Mouse (Mus musculus) layer of hippocampus, adult 9-10 months (tissue): ENCODE measurements at regions not wholly inside any gene's neighbourhood (a gene's known extent, or its start where the extent isn't known, plus 50 kb on each side); places are given as distances from the start of the nearest gene placed in this dataset.
"Not testable (repeated sequence)": the region's sequence is repeated elsewhere in the genome, so short reads cannot be mapped to it uniquely, and the experiment has no call there.

Source experiments
- DNase-seq: peaks from one replicate; pipeline ENCODE4 v3.0.0; 2022; ENCODE audit warnings: low spot score

- DNase-seq, result no peak
Observed at GRCm38 (mm10) chr12:90664436-90664835, 73.8 kb downstream of the Dio2 start.

GRCm38 (mm10) chr12:90645452-90645851 is 92.8 kb downstream of the Dio2 start:
- no peak for DNase-seq

DNA sequence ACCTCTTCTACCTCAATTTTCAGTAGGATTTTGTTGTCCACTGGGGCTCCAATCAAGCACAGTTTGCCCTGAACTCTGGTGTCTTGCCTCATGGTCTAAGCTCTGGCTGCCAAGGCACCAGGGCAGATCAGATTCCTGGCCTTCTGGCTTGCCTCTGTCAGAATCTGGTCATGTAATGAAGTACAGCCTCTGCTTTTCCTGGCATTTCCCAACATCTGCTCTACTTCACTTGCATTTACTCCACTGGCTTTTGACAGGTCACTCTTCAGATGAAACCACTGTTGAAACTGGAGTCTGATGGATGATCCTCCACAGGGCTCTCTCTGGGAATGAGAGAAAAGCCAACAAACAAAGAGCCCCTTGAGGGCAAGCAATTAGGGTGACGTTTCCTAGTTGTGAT is 94.3 kb downstream of the Dio2 start:
- DNase-seq, result no peak

GRCm38 (mm10) chr12:90624856-90625255 is 113.4 kb downstream of the Dio2 start:
- no peak for DNase-seq

DNA sequence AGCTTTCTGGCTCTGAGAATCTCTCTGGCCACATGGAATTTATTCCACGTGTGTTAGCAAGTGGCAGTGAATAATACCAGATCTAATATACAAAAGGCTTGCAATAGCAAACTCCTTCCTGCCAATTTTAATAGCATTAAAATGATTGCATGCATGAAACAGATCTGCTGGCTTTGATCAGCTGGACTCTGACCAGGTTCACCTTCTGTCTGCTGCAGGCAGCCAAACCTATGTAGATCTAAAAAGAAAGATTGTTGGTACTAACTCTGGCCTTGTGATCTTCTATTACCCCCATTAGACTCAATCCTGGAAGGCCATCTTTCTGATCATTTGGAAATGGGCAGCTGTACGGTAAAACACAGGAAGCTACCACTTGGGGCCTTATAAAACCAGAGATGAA is 114.8 kb downstream of the Dio2 start:
- DNase-seq, result no peak

GRCm38 (mm10) chr12:90608810-90609209 is 129.4 kb downstream of the Dio2 start:
- DNase-seq, result no peak

DNA sequence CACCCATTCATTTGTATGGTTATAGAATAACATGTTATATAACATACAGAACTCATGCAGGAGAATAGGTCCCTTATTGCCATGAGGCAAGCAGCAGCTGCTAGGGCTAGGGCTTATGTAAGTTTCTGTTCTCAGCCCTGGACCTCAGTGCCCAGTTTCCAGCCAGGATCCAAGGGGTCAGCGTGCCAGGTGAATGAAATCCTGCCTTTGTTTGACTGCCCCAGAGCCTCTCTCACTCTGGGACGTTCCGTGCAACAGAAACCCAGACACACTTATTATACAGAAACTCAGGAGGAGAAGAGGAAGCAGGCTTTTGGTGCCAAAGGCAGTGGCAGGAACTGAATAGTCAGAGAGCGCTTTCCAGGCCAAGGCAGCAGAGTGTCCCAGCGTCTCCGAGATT is 130.3 kb downstream of the Dio2 start:
- no peak for DNase-seq

GRCm38 (mm10) chr12:90580006-90580405 is 158.2 kb downstream of the Dio2 start:
- no peak for DNase-seq

GRCm38 (mm10) chr12:90576103-90576502 is 162.1 kb downstream of the Dio2 start:
- DNase-seq, result no peak

- no peak for DNase-seq
Observed at GRCm38 (mm10) chr12:90571907-90572306, 166.3 kb downstream of the Dio2 start.

DNA sequence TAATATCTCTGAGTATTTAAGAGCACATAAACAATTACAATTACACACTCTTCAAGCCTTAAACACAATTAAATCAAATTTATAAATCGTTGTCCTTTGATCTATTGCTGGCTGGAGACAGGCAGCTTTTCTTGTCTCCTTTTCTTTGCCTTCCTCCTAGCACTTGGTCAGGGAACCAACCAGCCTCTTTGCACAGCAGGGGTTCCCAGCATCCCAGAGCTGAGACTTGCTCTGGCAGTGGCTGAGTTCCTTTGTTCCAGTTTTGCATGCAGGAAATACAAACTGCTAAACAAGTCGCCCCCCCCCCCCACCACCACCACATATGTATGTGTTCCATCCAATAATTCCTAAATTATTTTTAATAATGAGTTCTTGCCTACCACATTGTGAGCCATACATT is 166.7 kb downstream of the Dio2 start:
- DNase-seq, result no peak

DNA sequence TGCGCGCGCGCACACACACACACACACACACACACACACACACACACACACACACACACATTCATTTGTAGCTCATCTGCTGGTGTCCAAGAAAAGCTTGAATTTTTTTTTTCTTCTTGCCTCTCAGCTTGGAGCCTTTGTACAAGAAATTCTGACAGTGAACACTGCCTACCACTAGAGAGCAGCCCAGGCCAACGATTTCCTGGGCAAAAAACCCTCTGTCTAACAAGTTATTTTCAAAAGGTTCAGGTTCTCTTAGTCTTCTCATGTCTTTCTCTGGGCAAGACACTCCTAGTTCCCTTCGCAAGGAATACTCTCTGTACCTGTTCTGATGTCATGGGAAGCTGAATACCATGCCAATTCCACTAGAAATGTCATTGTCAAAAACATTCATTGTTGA is 171.9 kb downstream of the Dio2 start:
- DNase-seq, result peak; percentile 37

GRCm38 (mm10) chr12:90565051-90565450 is 173.2 kb downstream of the Dio2 start:
- DNase-seq, result no peak

GRCm38 (mm10) chr12:90564594-90564993 is 173.6 kb downstream of the Dio2 start:
- DNase-seq, result not testable (repeated sequence)

DNA sequence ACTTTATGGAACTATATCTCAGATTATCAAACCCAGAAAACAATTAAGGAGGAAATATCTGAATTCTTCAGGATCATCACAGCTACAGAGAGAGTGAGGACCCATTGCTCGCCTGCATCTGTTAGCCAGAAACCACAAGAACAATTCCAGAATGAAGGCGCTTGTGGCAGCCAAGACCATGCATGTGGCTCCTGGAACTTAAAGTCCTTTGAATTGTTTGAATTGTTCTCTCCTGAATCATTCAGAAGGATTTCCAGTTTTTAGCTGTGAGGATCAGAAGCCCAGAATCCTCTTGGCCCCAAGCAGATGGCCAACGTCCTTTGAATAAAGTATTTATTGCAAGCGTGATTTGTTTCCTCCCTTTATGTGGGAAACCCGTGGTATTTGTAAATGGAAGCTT is 195.9 kb downstream of the Dio2 start:
- no peak for DNase-seq
